Mouse (Mus musculus): ENCODE data around the gene Elmod3. TPM values are rescaled to one million over a fixed set of nuclear protein-coding genes. Genes with fewer than 3 reads are reported as not detected.

Elmod3 gene
- total RNA-seq, 2 experiments from 2014 or later = 15.7 to 16.0 TPM

Other genes starting within 250 kb of the Elmod3 start
- gene Tmem150a, start 243.0 kb downstream of the Elmod3 start, total RNA-seq (2021) = 10 to 100 TPM; 13.6 to 17.1 TPM
- gene Rnf181, start 231.5 kb downstream of the Elmod3 start, total RNA-seq (2021) = 10 to 100 TPM; 45.6 to 51.5 TPM
- gene Vamp5, start 217.9 kb downstream of the Elmod3 start, total RNA-seq (2021) = 10 to 100 TPM; 46.5 to 57.8 TPM
- gene Vamp8, start 207.7 kb downstream of the Elmod3 start, total RNA-seq (2021) = 100 to 1,000 TPM in 1 of 2 experiments, 10 to 100 TPM in 1; 95.9 to 102 TPM
- 10 to 100 TPM; 24.5 to 27.7 TPM for gene Ggcx, start 184.1 kb downstream of the Elmod3 start, total RNA-seq (2021)
- 100 to 1,000 TPM; 204 to 226 TPM for gene Mat2a, start 158.9 kb downstream of the Elmod3 start, total RNA-seq (2021)
- under 1 TPM in 1 of 2 experiments, not detected in 1; 0.40 TPM for gene Sh2d6, start 76.7 kb downstream of the Elmod3 start, total RNA-seq (2021)
- gene Capg, start 54.0 kb downstream of the Elmod3 start, total RNA-seq (2021) = 10 to 100 TPM; 11.5 to 13.1 TPM
- 100 to 1,000 TPM; 141 to 152 TPM for gene Retsat, start 62 bp upstream of the Elmod3 start, total RNA-seq (2021)
- 10 to 100 TPM; 44.5 to 45.4 TPM for gene Tgoln1, start 18.6 kb upstream of the Elmod3 start, total RNA-seq (2021)
- 10 to 100 TPM; 20.6 to 24.6 TPM for gene Tcf7l1, start 190.8 kb upstream of the Elmod3 start, total RNA-seq (2021)